Mouse (Mus musculus) gastrocnemius, postnatal 14 days (tissue): ENCODE measurements around the gene Nfyc. TPM values are rescaled to one million over a fixed set of nuclear protein-coding genes. Genes with fewer than 3 reads are reported as not detected.

Experiments used
- DNase-seq: peaks from one replicate; pipeline ENCODE4 v3.0.0; 2021; ENCODE audit warnings: mixed read lengths
- intact Hi-C: fragments of 180-260 bp; cut with DNase I; formaldehyde crosslinking; loops from one replicate; pipeline ENCODE4 v1.15.1; 2025; ENCODE audit warnings: low total_unique reads
- long read RNA-seq, 2 experiments: library from polyadenylated mRNA; stranded (forward); transcript quantifications; one replicate each; pipeline ENCODE4 v2.0.0; 2021
- total RNA-seq, 2 experiments: library from RNA; stranded (reverse); gene quantifications; 2 replicates each; pipeline ENCODE4 v1.2.3; 2021

Gene Nfyc
- total RNA-seq, result 10 to 100 TPM; 43.7 to 44.3 TPM
- long read RNA-seq, experiment 1, transcript Nfyc-201 (10 exons, 1,932 nt), result major isoform, 32 of 45 reads
- long read RNA-seq, experiment 1, partial matches to known transcripts, result 3 of 45 reads
- long read RNA-seq, experiment 1, other reads (novel, unspliced or antisense), result 6 of 45 reads
- long read RNA-seq, experiment 2, transcript Nfyc-201 (10 exons, 1,932 nt), result major isoform, 36 of 55 reads
- long read RNA-seq, experiment 2, partial matches to known transcripts, result 4 of 55 reads
- long read RNA-seq, experiment 2, other reads (novel, unspliced or antisense), result 11 of 55 reads

DNA sequence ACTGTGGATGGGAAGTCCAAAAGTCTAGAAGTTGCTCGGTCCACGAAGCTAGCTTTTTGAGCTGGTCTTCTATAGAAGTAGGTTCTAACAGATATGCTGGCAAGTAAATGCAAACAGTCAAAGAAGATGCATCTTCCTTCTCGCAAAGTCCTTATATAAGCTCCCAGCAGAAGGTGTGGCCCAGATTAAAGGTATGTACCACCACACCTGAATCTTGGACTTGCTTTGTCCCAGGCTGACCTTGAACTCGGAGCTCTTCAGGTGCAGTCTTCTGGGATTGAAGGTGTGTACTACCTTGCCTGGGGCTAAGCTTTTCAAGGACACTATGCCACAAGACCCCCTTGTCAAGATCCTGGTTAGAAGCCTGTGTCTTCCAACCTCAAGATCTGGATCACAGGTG is at the start of gene Nfyc:
Gene Nfyc (minus strand): TSS at position 101 of the 400 bp plus-strand sequence.
- intact Hi-C loops, result no loop called here
- DNase-seq, result no peak

DNA sequence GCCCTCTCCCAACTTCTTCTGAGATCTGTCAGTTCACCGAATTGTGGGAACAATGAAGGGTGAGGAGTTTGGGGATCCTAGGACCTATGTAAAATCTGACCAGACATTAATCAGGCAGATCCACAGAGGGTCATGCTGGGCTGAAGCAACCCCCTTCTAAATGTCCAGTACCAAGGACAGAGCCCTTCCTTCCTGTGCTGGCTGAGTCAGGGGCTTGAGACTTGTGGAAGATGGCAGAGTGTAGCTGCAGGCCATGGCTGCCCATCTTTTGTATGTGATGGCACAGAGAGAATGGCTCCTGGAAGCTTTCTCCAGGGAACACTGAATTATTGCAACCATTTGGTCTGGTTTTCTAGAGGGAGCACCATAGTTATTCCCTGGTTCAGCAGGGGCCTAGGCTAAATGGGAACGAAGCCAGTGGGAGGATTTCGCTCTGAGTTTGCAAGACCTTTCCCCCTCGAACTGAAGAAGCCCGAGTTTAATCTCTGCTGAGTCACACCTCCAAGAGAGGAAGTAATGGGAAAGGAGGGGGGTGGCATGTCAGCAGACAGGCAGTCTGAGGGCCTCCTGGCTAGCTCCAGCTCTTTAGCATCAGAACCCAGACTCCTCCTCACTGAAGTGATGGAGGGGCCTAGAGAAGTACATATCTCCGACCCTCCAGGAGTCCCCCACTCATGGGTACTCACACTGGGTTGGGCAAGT is 49.5 kb upstream of the Nfyc start:
- intact Hi-C loops, result loop anchor here (10.0 kb wide), 1 partner anchor 186 kb away; no protein-coding TSS in a partner anchor
- DNase-seq, result no peak

DNA sequence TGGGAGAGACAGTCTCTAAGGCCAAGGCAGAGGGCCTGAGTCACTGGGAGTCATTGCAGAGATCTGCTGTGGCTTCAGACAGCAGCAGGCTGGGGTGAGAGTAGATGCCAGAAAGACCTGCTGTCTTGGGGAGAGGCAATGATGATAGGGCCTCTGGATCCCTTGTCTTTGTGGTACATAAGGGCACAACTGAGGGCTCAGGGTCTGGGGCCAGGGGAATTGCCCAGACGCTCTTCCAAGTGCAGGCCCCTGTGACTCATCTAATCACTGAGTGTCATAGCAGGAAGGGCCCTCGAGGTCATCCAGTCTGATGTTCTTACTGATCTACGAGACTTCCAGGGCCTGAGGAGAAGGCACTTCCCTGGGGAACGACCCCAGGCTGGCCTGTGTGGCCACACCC is 48.0 kb upstream of the Nfyc start:
- intact Hi-C loops, result no loop called here

GRCm38 (mm10) chr4:120878728-120879127 is 47.4 kb upstream of the Nfyc start:
- intact Hi-C loops, result no loop called here
- DNase-seq, result no peak

More for the DNA sequence above, 48.0 kb upstream of the Nfyc start:
- DNase-seq, result no peak

GRCm38 (mm10) chr4:120875961-120876360 is 44.6 kb upstream of the Nfyc start:
- intact Hi-C loops, result no loop called here
- DNase-seq, result no peak

DNA sequence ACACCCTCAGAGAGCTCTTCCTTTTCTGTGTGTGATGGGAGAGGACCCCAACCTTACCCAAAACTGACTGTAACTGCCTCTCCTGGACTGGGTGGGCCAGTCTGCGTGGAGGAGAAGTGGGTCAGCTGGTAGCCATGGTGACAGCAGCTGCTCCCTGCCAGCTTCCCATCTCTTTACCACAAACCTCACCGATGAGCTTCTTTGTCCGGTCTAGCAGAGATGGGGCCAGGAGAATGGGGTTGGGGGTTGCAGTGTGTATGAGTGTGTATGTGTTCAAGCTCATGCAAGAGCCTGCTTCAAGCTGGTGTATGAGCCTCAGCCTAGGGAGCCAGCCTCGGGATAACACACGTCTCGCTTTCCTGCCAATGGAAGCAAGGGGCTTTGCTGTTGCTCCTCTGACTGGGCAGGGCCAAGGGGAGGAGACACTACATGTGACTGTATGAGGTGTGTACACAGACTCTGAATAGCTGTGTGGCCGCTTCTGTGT is 38.9 kb upstream of the Nfyc start:
- DNase-seq, result no peak
- intact Hi-C loops, result no loop called here

GRCm38 (mm10) chr4:120868988-120869387 is 37.6 kb upstream of the Nfyc start:
- intact Hi-C loops, result no loop called here
- no peak for DNase-seq

DNA sequence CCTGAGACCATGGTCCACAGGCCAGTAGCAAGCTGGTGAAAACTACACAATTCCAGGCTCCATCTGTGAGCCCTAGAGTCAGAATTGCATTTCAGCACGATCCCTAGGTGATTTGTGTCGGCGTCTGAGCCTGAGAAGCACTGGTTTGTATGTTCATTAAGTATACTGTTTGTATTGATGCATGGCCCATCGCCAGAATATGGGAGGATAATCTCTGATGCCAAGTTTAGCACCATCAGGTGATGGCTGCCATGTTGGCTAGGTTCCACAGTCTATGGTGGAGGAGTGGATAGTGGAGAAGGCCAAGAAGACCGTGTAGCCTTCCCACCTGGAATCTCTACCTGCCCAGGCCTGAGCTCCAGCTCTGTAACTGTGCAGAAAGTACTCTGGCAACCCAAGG is 36.9 kb upstream of the Nfyc start:
- intact Hi-C loops, result no loop called here
- DNase-seq, result no peak

- DNase-seq, result no peak
- intact Hi-C loops, result no loop called here
These were observed 34.8 kb upstream of the Nfyc start for GRCm38 (mm10) chr4:120866211-120866610.

- intact Hi-C loops, result no loop called here
- no peak for DNase-seq
These were observed 28.5 kb upstream of the Nfyc start for GRCm38 (mm10) chr4:120859865-120860264.

- intact Hi-C loops, result no loop called here
- no peak for DNase-seq
These were observed 25.0 kb upstream of the Nfyc start for GRCm38 (mm10) chr4:120856376-120856775.

GRCm38 (mm10) chr4:120855360-120856060 is 24.1 kb upstream of the Nfyc start:
- no peak for DNase-seq
- intact Hi-C loops, result no loop called here

DNA sequence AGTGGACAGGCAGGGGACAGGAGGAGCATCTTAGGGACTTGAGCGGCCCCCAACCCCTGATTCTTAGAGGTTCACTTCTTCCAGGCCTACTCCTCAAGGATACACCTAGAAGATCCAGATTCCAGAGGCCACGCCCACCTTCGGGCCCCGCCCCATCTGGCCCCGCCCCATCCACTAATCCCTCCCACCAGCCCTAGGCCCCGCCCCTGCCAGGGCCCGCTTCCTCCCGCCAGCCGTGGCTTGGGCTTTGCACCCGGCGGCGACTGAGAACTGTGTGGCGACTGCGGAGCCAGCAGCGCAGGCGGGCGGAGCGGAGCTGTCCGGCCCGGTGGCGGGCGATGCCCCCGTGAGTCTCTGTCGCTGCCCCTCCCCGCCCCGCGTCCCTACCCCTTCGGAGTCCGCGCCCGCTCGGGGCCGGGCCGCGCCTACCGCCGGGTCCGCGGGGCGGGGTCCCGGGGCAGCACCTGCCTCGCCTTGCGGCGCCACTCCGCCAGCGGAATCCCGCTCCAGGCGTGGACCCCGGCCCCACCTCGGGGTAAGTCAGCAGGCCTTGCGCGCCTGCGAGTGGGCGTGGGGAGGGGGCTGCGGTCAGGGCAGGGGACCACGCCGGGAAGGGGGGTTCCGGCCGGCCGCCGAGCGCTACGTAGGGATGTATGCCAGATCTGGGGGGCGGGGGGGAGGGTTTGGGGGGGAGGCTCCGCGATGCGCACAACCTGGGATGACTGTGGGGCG is 23.4 kb upstream of the Nfyc start, which contains the start of gene Rims3:
Gene Rims3 (plus strand): TSS at position 229 of the 732 bp plus-strand sequence.
- intact Hi-C loops, result loop anchor here (5.0 kb wide), 1 partner anchor 33 kb away; no protein-coding TSS in a partner anchor
- peak; percentile 38 for DNase-seq

DNA sequence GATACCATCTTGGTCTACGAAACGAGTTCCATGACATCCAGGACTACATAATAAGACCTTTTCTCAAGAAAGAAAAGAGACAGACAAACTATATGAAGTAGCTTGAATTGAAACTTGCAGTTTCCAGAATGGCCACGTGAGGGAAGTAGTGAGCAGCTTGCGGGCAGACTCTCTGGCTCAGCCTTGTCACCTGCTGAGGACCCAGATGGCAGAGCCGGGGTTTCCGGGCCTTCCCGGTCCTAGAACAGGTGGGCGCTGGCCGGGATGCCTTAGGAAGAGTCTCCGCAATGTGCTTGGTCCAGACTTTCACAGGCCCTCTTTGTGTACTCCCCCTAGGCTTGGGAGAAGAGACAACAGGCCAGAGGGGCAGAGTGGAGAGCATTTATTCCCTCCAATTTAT is 19.6 kb upstream of the Nfyc start:
- peak; percentile 48 for DNase-seq
- intact Hi-C loops, result loop anchor here (5.0 kb wide), 1 partner anchor 36 kb away; no protein-coding TSS in a partner anchor

- no peak for DNase-seq
- intact Hi-C loops, result loop anchor here (5.0 kb wide), 1 partner anchor 63 kb away; no protein-coding TSS in a partner anchor
These were observed 18.1 kb upstream of the Nfyc start for GRCm38 (mm10) chr4:120849451-120849850.

DNA sequence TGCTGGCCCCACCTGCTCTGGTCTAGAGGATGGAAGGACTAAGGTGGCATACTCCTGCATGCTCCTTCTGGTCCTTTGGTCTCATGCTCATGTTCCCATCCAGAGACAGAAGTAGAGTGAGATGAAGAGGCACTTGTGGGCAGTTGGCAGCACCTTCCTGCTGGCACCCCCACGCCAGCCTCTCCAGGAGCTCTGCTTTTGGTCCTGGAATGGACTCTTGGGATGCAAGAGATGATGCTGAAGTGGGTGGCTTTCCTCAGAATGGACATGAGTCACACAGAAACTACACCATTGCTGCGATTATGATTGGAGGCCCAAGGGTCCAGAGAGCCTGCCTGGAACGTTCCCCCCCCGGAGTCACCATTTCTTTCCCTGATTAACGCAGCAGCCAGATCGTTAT is 17.5 kb upstream of the Nfyc start:
- intact Hi-C loops, result loop anchor here (5.0 kb wide), 1 partner anchor 63 kb away; no protein-coding TSS in a partner anchor

GRCm38 (mm10) chr4:120845098-120845497 is 13.7 kb upstream of the Nfyc start:
- intact Hi-C loops, result loop anchor here (5.0 kb wide), 1 partner anchor 67 kb away; no protein-coding TSS in a partner anchor
- DNase-seq, result no peak

More for the DNA sequence above, 17.5 kb upstream of the Nfyc start:
- DNase-seq, result no peak

GRCm38 (mm10) chr4:120844423-120845082 is 13.2 kb upstream of the Nfyc start:
- intact Hi-C loops, result loop anchor here (5.0 kb wide), 1 partner anchor 68 kb away; no protein-coding TSS in a partner anchor
- DNase-seq, result no peak

- DNase-seq, result no peak
- intact Hi-C loops, result no loop called here
These were observed 10.0 kb upstream of the Nfyc start for GRCm38 (mm10) chr4:120841342-120841741.
